Mouse (Mus musculus) erythroblast, embryonic 14.5 days (primary cell): ENCODE measurements around the gene Ube2q2.

Source experiments
- GATA1 ChIP-seq: IDR thresholded peaks from 2 replicates; pipeline ENCODE4 v1.6.1; 2012; ENCODE audit warnings: low read length, inconsistent platforms, mixed read lengths
- TAL1 ChIP-seq: IDR thresholded peaks from 3 replicates; pipeline ENCODE4 v1.6.1; 2012; ENCODE audit warnings: low read length, inconsistent platforms, mixed read lengths

- no peak for TF ChIP-seq GATA1
- TF ChIP-seq TAL1, result no peak
Measured at GRCm38 (mm10) chr9:55148854-55149498, at the start of gene Ube2q2.
